Mouse (Mus musculus) kidney, postnatal 36 days (tissue): ENCODE data around the gene Rhox4c.
"Not testable (repeated sequence)": the region's sequence is repeated elsewhere in the genome, so short reads cannot be mapped to it uniquely, and the experiment has no call there.

Experiments
- DNase-seq, 2 experiments: peaks; one replicate each; pipeline ENCODE4 v3.0.0; 2021 to 2022; ENCODE audit warnings: mixed read lengths in 2 of 2

The Rhox4c gene

DNA sequence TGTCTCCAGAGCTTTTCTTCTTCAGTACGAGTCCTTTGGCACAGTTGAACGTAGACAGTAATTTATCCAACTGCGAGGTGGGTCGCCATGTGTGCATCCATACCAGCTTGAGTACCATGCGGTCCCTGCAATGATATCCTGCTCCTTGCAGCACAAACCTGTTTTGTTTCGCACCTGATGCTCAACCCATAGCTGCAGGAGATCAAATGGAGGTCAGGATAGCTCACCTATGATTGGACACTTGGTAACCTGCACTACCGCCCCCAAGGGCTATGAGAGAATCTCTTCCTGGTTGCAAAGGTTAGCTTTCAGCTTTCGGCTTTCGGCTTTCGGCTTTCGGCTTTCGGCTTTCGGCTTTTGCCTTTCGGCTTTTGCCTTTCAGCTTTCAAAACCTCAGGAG, at the start of gene Rhox4c:
Gene Rhox4c (plus strand): TSS at position 301 of the 400 bp plus-strand sequence.
- not testable (repeated sequence) for DNase-seq

DNA sequence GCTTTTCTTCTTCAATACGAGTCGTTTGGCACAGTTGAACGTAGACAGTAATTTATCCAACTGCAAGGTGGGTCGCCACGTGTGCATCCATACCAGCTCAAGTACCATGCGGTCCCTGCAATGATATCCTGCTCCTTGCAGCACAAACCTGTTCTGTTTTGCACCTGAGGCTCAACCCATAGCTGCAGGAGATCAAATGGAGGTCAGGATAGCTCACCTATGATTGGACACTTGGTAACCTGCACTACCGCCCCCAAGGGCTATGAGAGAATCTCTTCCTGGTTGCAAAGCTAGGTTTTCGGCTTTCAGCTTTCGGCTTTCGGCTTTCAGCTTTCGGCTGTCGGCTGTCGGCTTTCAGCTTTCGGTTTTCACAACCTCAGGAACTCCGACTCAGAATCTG, 47.9 kb upstream of the Rhox4c start, which contains the start of gene Rhox4b:
Gene Rhox4b (plus strand): TSS at position 301 of the 400 bp plus-strand sequence.
- not testable (repeated sequence) for DNase-seq

DNA sequence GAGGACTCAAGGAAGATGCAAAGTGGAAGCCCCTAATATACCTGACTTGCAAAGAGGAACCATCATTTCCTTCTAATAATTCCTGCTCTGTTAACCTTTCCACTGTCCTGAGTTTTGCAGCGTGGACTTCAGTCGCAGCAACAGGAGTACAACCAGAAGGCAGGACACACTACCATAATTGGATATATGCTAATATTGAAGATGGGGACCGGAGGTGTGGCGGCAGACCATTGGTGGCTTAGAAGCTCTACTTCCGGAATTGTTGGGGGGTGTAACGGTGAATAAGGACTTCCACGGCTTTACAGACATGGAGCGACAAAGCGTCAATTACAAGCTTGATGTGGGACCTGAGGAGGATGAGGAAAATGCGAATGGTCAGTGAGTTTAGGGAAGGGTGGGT, 26.8 kb upstream of the Rhox4c start, which contains the start of gene Rhox2c:
Gene Rhox2c (plus strand): TSS at position 301 of the 400 bp plus-strand sequence.
- DNase-seq, result not testable (repeated sequence)

DNA sequence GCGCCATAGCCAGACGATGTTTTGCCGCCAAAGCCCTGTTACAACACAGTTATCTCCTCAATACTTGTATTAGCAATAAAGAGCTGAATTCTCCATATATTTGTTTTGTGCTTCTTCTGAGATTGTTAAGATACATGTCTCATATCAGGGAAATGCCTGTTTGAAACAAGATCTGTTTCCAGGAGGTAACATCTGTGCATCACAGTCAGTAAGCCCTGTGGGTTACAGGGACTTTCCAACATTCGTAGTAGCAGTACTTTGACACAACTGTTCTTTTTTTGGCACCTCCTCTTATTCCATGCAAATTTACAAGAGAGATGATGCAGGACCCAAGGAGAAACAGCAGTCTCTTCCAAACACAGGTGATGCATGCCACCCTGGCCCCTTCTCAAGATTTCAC, 21.9 kb upstream of the Rhox4c start, which contains the start of gene Rhox3c:
Gene Rhox3c (plus strand): TSS at position 301 of the 400 bp plus-strand sequence.
- not testable (repeated sequence) for DNase-seq

DNA sequence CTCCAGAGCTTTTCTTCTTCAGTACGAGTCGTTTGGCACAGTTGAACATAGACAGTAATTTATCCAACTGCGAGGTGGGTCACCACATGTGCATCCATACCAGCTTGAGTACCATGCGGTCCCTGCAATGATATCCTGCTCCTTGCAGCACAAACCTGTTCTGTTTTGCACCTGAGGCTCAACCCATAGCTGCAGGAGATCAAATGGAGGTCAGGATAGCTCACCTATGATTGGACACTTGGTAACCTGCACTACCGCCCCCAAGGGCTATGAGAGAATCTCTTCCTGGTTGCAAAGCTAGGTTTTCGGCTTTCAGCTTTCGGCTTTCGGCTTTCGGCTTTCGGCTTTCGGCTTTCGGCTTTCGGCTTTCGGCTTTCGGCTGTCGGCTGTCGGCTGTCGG, 33.9 kb downstream of the Rhox4c start, which contains the start of gene Rhox4d:
Gene Rhox4d (plus strand): TSS at position 301 of the 400 bp plus-strand sequence.
- not testable (repeated sequence) for DNase-seq

DNA sequence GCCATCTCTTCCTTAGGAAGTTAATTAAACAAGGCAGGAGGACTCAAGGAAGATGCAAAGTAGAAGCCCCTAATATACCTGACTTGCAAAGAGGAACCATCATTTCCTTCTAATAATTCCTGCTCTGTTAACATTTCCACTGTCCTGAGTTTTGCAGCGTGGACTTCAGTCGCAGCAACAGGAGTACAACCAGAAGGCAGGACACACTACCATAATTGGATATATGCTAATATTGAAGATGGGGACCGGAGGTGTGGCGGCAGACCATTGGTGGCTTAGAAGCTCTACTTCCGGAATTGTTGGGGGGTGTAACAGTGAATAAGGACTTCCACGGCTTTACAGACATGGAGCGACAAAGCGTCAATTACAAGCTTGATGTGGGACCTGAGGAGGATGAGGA, 50.0 kb downstream of the Rhox4c start, which contains the start of gene Rhox2e:
Gene Rhox2e (plus strand): TSS at position 301 of the 400 bp plus-strand sequence.
- DNase-seq, result not testable (repeated sequence)
